In genomic region chr2:160745497-160745896, GRCm38 (mm10) we compare ENCODE assay signal across 13 mouse cellular contexts. TPM values are rescaled to one million over a fixed set of nuclear protein-coding genes. Genes with fewer than 3 reads are reported as not detected.
DNase-seq lines count a peak whose midpoint lies in the region; ATAC-seq and TF ChIP-seq lines count a peak whose summit lies in the region.
"Had no signal": no experiment of that assay in that cellular context is flagged by ENCODE, and none has a peak within 500 bp of the region (broad histone marks: within the 10 kb centered on the region; RNA-seq: fewer than 3 reads in every experiment).

No protein-coding gene starts in this region.

- no peak overlapping the region for H3K4me3 ChIP-seq in kidney, postnatal 0 days (replicated peaks; ENCODE audit: low read depth, low read length)
- no peak overlapping the region for H3K4me3 ChIP-seq in kidney, embryonic 14.5 days (ENCODE audit: low read length)
- no peak overlapping the region for H3K4me3 ChIP-seq in neural tube, embryonic 13.5 days
- no peak overlapping the region for H3K4me3 ChIP-seq in brown adipose tissue, adult 24 weeks (ENCODE audit: insufficient read depth, low read depth, low read length)
- no peak overlapping the region for H3K4me3 ChIP-seq in neural tube, embryonic 15.5 days (replicated peaks)
- H3K4me3 ChIP-seq: intestine, embryonic 15.5 days; liver, embryonic 15.5 days had no signal

- WGBS in kidney, postnatal 0 days: 89% methylated on average over 1 of the region's 1 CpGs
- WGBS in kidney, embryonic 14.5 days: 100% methylated on average over 1 of the region's 1 CpGs
- 95% methylated on average over 1 of the region's 1 CpGs for WGBS in neural tube, embryonic 13.5 days
- WGBS in neural tube, embryonic 15.5 days: 90% methylated on average over 1 of the region's 1 CpGs

- H3K27ac ChIP-seq in kidney, postnatal 0 days: peak overlapping the region; percentile 16; the same call in 1 of the 2 replicates
- no peak overlapping the region for H3K27ac ChIP-seq in kidney, embryonic 14.5 days (ENCODE audit: low read depth, low read length)
- H3K27ac ChIP-seq in neural tube, embryonic 13.5 days (replicated peaks): peak overlapping the region; percentile 18; the same call in 1 of the 2 replicates
- peak overlapping the region; percentile 71 for H3K27ac ChIP-seq in brown adipose tissue, adult 24 weeks (replicated peaks; ENCODE audit: low read depth, low read length)
- 0 out of 2 replicates have a peak overlapping the region, but pooled peaks have one; percentile 23 for H3K27ac ChIP-seq in neural tube, embryonic 15.5 days (replicated peaks)
- H3K27ac ChIP-seq: intestine, embryonic 15.5 days; liver, embryonic 15.5 days had no signal

- H3K27me3 ChIP-seq in kidney, postnatal 0 days (ENCODE audit: insufficient read depth, low read length): no peaks in the 10 kb centered on the region
- no peaks in the 10 kb centered on the region for H3K27me3 ChIP-seq in kidney, embryonic 14.5 days (ENCODE audit: control insufficient read depth, insufficient read depth, low read length)
- H3K27me3 ChIP-seq in neural tube, embryonic 13.5 days: no peaks in the 10 kb centered on the region
- no peaks in the 10 kb centered on the region for H3K27me3 ChIP-seq in neural tube, embryonic 15.5 days (replicated peaks)
- H3K27me3 ChIP-seq: intestine, embryonic 15.5 days; liver, embryonic 15.5 days had no signal

- peaks cover 7% of the 10 kb centered on the region; the same call in 1 of the 2 replicates for H3K4me1 ChIP-seq in kidney, postnatal 0 days (replicated peaks; ENCODE audit: insufficient read depth, low read length)
- peaks cover 7% of the 10 kb centered on the region; the same call in 1 of the 2 replicates for H3K4me1 ChIP-seq in kidney, embryonic 14.5 days (ENCODE audit: control insufficient read depth, insufficient read depth, low read length)
- peaks cover 48% of the 10 kb centered on the region for H3K4me1 ChIP-seq in neural tube, embryonic 13.5 days (replicated peaks)
- peaks cover 56% of the 10 kb centered on the region for H3K4me1 ChIP-seq in brown adipose tissue, adult 24 weeks (ENCODE audit: control insufficient read depth, insufficient read depth, insufficient read length, low read length)
- H3K4me1 ChIP-seq in neural tube, embryonic 15.5 days: peaks cover 48% of the 10 kb centered on the region

- H3K9me3 ChIP-seq in kidney, postnatal 0 days (replicated peaks; ENCODE audit: low read length): no peaks in the 10 kb centered on the region
- H3K9me3 ChIP-seq in kidney, embryonic 14.5 days (ENCODE audit: control insufficient read depth, low read length): no peaks in the 10 kb centered on the region
- H3K9me3 ChIP-seq in neural tube, embryonic 13.5 days: no peaks in the 10 kb centered on the region
- H3K9me3 ChIP-seq in neural tube, embryonic 15.5 days (replicated peaks): no peaks in the 10 kb centered on the region
- H3K9me3 ChIP-seq: intestine, embryonic 15.5 days; liver, embryonic 15.5 days had no signal

- ATAC-seq in kidney, postnatal 0 days (replicated peaks; ENCODE audit: low FRiP score, low read depth): no peak
- ATAC-seq in kidney, embryonic 14.5 days (ENCODE audit: low FRiP score, low TSS enrichment): no peak
- ATAC-seq in neural tube, embryonic 13.5 days (ENCODE audit: low read depth): no peak
- ATAC-seq in neural tube, embryonic 15.5 days (ENCODE audit: low FRiP score): no peak
- ATAC-seq: intestine, embryonic 15.5 days had no signal

- H3K36me3 ChIP-seq in kidney, postnatal 0 days (ENCODE audit: insufficient read depth, low read length): peaks cover 30% of the 10 kb centered on the region
- peaks cover 48% of the 10 kb centered on the region for H3K36me3 ChIP-seq in kidney, embryonic 14.5 days (ENCODE audit: control insufficient read depth, insufficient read depth, low read length)
- H3K36me3 ChIP-seq in neural tube, embryonic 13.5 days: peaks cover 52% of the 10 kb centered on the region
- H3K36me3 ChIP-seq in neural tube, embryonic 15.5 days: peaks cover 44% of the 10 kb centered on the region

- TF ChIP-seq CTCF in kidney, postnatal 0 days (IDR thresholded peaks at IDR 0.05; ENCODE audit: low read depth): no peak

- no peak overlapping the region for H3K9ac ChIP-seq in kidney, postnatal 0 days (ENCODE audit: low read depth, low read length)
- no peak overlapping the region for H3K9ac ChIP-seq in kidney, embryonic 14.5 days (ENCODE audit: low read depth, low read length)
- no peak overlapping the region for H3K9ac ChIP-seq in neural tube, embryonic 13.5 days
- H3K9ac ChIP-seq in neural tube, embryonic 15.5 days (replicated peaks): no peak overlapping the region
- H3K9ac ChIP-seq: intestine, embryonic 15.5 days; liver, embryonic 15.5 days had no signal

- H3K4me2 ChIP-seq in kidney, postnatal 0 days (ENCODE audit: low read length): no peak overlapping the region
- H3K4me2 ChIP-seq in kidney, embryonic 14.5 days (replicated peaks; ENCODE audit: low read depth, low read length): no peak overlapping the region
- no peak overlapping the region for H3K4me2 ChIP-seq in neural tube, embryonic 13.5 days
- no peak overlapping the region for H3K4me2 ChIP-seq in neural tube, embryonic 15.5 days
- H3K4me2 ChIP-seq: intestine, embryonic 15.5 days; liver, embryonic 15.5 days had no signal

- DNase-seq in kidney, postnatal 0 days (ENCODE audit: low spot score): no peak
- DNase-seq in neural tube, embryonic 10.5 days (ENCODE audit: extremely low spot score, low spot score): no peak
- no peak for DNase-seq in cerebellum, adult 8-10 months
- DNase-seq: cerebellum, adult 11 months; heart, postnatal 36 days; kidney, postnatal 14 days; left cerebral cortex, postnatal 4 days had no signal

RNA-seq across cellular contexts. Expression of gene Plcg1, which starts 14.4 kb away (rescaled TPM):
- polyA plus RNA-seq in kidney, postnatal 0 days (2015; fragmentation: Nextera tagmentation; extraction: Ambion mirVana): 31.6 and 32.5 TPM in 2 replicates
- polyA plus RNA-seq in kidney, embryonic 14.5 days (2014; fragmentation: Nextera tagmentation; extraction: Ambion mirVana): 32.9 and 60.3 TPM in 2 replicates
- 67.5 and 68.0 TPM in 2 replicates for polyA plus RNA-seq in neural tube, embryonic 13.5 days (2015; fragmentation: Nextera tagmentation; extraction: Ambion mirVana)
- polyA plus RNA-seq in brown adipose tissue, adult 24 weeks (2012; ENCODE audit: insufficient read depth, insufficient read length, missing spikeins): 18.2 TPM in 2 replicates
- polyA plus RNA-seq in neural tube, embryonic 15.5 days (2015; fragmentation: Nextera tagmentation; extraction: Ambion mirVana): 47.2 and 49.5 TPM in 2 replicates
